Mouse (Mus musculus) midbrain, embryonic 14.5 days (tissue): Measurements from ENCODE around the gene Vps50. TPM values are rescaled to one million over a fixed set of nuclear protein-coding genes. Genes with fewer than 3 reads are reported as not detected.
"Not testable (repeated sequence)": the region's sequence is repeated elsewhere in the genome, so short reads cannot be mapped to it uniquely, and the experiment has no call there.

Experiments used
- ATAC-seq: fragments of 200-750 bp; cut with Nextera tagmentation; 2 replicates; pipeline ENCODE4 v1.8.0; 2017; ENCODE audit warnings: moderate number of reproducible peaks, moderate library complexity; ENCODE audit not compliant: low FRiP score, low TSS enrichment
- DNase-seq: peaks from one replicate; pipeline ENCODE4 v3.0.0-alpha.2; 2015
- H3K27ac ChIP-seq: fragments of 300-500 bp; sonication (generic); replicated peaks from 2 replicates; pipeline ENCODE4 v1.5.1; 2014; ENCODE audit warnings: mild to moderate bottlenecking, low read depth, low read length, moderate library complexity
- H3K27me3 ChIP-seq: fragments of 300-500 bp; sonication (generic); 2 replicates; pipeline ENCODE4 v1.6.1; 2014; ENCODE audit warnings: low read length, control low read depth, mixed read lengths; ENCODE audit not compliant: control insufficient read depth, insufficient read depth
- H3K36me3 ChIP-seq: fragments of 300-500 bp; sonication (generic); 2 replicates; pipeline ENCODE4 v1.6.1; 2014; ENCODE audit warnings: low read length, control low read depth; ENCODE audit not compliant: control insufficient read depth, insufficient read depth
- H3K4me1 ChIP-seq: fragments of 300-500 bp; sonication (generic); 2 replicates; pipeline ENCODE4 v1.6.1; 2014; ENCODE audit warnings: mild to moderate bottlenecking, antibody characterized with exemption, low read length, control low read depth; ENCODE audit not compliant: control insufficient read depth, insufficient read depth
- H3K4me2 ChIP-seq: fragments of 300-500 bp; sonication (generic); 2 replicates; pipeline ENCODE4 v1.6.1; 2014; ENCODE audit warnings: mild to moderate bottlenecking, low read length, moderate library complexity
- H3K4me3 ChIP-seq: fragments of 300-500 bp; sonication (generic); replicated peaks from 2 replicates; pipeline ENCODE4 v1.5.1; 2014; ENCODE audit warnings: low read depth, low read length
- H3K9ac ChIP-seq: fragments of 300-500 bp; sonication (generic); replicated peaks from 2 replicates; pipeline ENCODE4 v1.6.1; 2014; ENCODE audit warnings: mild to moderate bottlenecking, low read length, moderate library complexity
- H3K9me3 ChIP-seq: fragments of 300-500 bp; sonication (generic); 2 replicates; pipeline ENCODE4 v1.6.1; 2016; ENCODE audit warnings: low read length, control low read depth, mixed read lengths; ENCODE audit not compliant: control insufficient read depth
- WGBS: fragments of 180-500 bp; shearing (Covaris S2); extraction: QIAGEN DNeasy Blood & Tissue Kit; methylation state at CpG from one replicate; pipeline ENCODE4 v1.1.7; 2014; 5-methylcytosine and 5-hydroxymethylcytosine counted together
- polyA plus RNA-seq: library from polyadenylated mRNA; unstranded; fragments of >200 nt; fragmentation: Nextera tagmentation; extraction: Ambion mirVana; gene quantifications from 2 replicates; pipeline ENCODE4 v1.2.1, GENCODE M21; 2014

Gene Vps50
- polyA plus RNA-seq, 1 experiment from 2014 or later: 59.8 TPM

DNA sequence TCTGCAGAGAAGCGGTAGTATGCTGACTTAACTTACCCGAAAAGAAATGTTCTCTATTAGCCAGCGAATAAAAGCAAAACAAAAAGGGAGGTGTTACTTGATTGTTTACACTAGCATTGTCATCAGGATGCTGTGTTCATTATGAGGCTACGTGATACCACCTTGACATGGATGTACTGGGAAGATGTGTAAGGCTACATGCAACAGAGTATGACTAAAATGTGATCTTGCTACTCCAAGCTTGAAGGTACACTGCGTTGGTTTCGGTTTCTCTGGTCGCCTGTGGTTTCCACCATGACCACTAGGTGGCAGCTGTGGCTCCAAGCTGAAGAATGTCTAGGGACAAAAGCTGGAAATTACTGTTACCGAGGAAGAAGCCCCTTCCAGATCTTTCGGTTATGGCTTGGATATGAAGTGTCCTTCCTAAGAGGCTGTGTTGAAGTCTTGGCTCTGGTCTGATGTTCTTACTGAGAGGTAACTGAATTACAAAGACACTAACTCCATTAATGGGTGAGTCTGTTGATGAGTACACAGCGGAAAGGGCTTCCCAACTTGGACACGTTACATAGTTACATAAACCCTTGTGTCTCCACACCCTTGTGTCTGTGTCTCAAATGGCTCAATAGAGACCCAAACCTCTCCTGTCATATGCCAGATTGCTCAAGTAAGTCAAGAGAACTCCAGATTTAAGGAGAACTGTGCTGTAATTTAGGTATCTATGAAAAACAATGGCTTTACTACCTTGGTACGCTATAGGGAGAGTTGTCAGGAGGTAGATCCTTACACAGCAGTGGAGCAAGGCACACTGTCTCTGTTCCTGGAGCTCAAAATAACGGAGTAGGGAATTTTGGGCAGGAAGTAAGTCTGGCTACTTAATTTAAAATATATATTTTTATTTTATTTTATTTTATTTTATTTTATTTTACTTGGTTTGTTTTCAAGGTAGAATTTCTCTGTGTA lies 122.5 kb downstream of the Vps50 start:
- H3K36me3 ChIP-seq, H3K9ac ChIP-seq, H3K27ac ChIP-seq, H3K9me3 ChIP-seq, H3K27me3 ChIP-seq, H3K4me3 ChIP-seq, H3K4me2 ChIP-seq, H3K4me1 ChIP-seq: not testable (repeated sequence)
- 63% methylated on average over 11 of the region's 13 CpGs for WGBS
- DNase-seq (peak; percentile 39), ATAC-seq (peak; percentile 63; the same call in 1 of the 2 replicates)

Other genes with a start within 250 kb of the Vps50 start
- gene Samd9l, start 98.8 kb upstream of the Vps50 start, polyA plus RNA-seq: 1.2 and 2.4 TPM in 2 replicates
- 2.5 and 2.9 TPM in 2 replicates for gene Hepacam2, start 84 bp upstream of the Vps50 start, polyA plus RNA-seq